Mouse (Mus musculus): ENCODE data around the gene Bag1. TPM values are rescaled to one million over a fixed set of nuclear protein-coding genes. Genes with fewer than 3 reads are reported as not detected.
A peak's percentile ranks its signal among the peaks of the same experiment; 100 is the strongest.

Bag1 gene
- 145 and 166 TPM in 2 replicates for polyA plus RNA-seq (2015; fragmentation: Nextera tagmentation; extraction: Ambion mirVana)

DNA sequence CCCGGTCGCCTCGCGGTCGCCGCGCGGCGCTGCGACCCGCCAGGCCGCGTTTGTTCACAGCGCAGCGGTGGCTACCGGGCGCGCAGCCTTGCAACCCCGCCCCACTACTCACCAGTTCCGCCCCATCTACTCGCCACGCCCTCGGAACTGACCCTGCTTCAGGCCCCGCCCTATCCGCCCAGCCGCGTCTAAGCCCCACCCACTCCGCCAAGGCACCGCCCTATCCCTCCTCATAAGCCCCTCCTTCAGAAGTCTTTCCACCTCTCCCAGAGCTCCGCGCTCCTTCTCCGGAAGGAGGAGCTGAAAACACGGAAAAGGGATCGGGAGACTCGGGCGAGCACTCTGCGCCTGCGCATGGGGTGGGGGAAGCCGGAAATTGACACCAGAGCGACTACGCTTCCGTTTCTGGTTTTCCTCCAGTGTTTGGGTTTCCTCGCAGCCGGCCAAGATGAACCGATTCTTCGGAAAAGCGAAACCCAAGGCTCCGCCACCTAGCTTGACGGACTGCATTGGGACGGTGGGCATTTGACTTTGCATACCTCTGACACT lies at the start of gene Bag1, which contains the start of gene Chmp5:
Gene Bag1 (minus strand): TSS at position 135 of the 549 bp plus-strand sequence.
Gene Chmp5 (plus strand): TSS at position 248 of the 549 bp plus-strand sequence.
- Histone ChIP-seq H3K9me3 (replicated peaks) (no peaks in the 10 kb centered on the region), H3K27ac (peak within 1 kb of the TSS; percentile 94), H3K4me1 (replicated peaks) (peaks cover 46% of the 10 kb centered on the region), H3K27me3 (no peaks in the 10 kb centered on the region), H3K36me3 (peaks cover 53% of the 10 kb centered on the region), H3K9ac (peak within 1 kb of the TSS; percentile 96), H3K4me2 (peak within 1 kb of the TSS; percentile 85), H3K4me3 (replicated peaks) (peak within 1 kb of the TSS; percentile 97)
- WGBS (ENCODE audit: insufficient replicate concordance): under 1% methylated on average over 36 of the region's 50 CpGs
- ATAC-seq (ENCODE audit: low read depth) (peak; percentile 94), DNase-seq (peak; percentile 99)

DNA sequence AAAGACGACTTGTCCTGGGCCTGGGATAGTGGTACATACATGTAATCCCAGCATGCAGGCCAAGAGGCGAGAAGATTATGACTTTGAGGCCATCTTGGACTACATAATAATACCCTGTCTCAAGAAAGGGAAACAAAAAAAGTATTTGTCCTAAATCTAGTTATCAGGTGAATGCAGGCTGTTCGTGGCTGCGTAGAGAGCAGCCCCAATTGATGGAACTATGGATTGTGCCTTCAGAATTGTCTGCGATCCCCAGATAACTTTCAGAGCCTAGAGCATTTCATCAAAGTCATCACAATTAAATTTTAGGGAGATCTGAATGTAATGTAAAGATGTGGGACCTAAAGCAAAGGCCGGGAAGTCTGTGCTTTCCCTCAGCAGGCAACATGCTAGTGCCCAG lies 48.2 kb upstream of the Bag1 start:
- peak; percentile 43 for ATAC-seq (ENCODE audit: low read depth)
- Histone ChIP-seq H3K27me3 (no peaks in the 10 kb centered on the region), H3K36me3 (peaks cover 96% of the 10 kb centered on the region), H3K4me1 (replicated peaks) (peaks cover 34% of the 10 kb centered on the region), H3K27ac (peak overlapping the region; percentile 8; the same call in 1 of the 2 replicates), H3K4me3 (replicated peaks) (no peak overlapping the region), H3K4me2 (no peak overlapping the region), H3K9me3 (replicated peaks) (no peaks in the 10 kb centered on the region), H3K9ac (no peak overlapping the region)
- 68% methylated on average over 6 of the region's 6 CpGs for WGBS (ENCODE audit: insufficient replicate concordance)
- DNase-seq: peak; percentile 11

DNA sequence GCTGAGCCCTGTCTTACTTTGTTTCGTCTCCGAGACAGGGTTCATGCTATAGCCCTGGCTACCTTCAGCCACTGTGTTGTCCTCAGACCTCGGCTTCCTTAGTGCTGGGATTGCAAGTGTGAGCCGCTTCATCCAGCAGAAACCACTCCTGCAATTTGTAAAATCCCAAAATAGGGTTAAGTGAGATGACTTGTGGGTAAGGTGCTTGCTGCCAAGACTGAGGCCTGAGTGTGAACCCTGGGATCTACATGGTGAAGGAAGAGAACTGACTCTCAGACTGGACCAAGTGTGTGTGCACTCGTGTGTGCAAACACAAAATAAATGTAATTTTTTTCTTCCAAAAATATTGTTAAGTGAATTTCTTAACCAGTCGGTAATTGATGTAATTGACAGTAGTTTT lies 41.5 kb upstream of the Bag1 start:
- H3K4me2 ChIP-seq: no peak overlapping the region
- WGBS (ENCODE audit: insufficient replicate concordance): 84% methylated on average over 6 of the region's 6 CpGs
- H3K4me3 ChIP-seq (replicated peaks): no peak overlapping the region
- H3K27ac ChIP-seq: no peak overlapping the region
- no peaks in the 10 kb centered on the region for H3K27me3 ChIP-seq
- DNase-seq: no peak
- H3K9me3 ChIP-seq (replicated peaks): no peaks in the 10 kb centered on the region
- ATAC-seq (ENCODE audit: low read depth): no peak
- no peak overlapping the region for H3K9ac ChIP-seq
- peaks cover 96% of the 10 kb centered on the region for H3K36me3 ChIP-seq
- no peaks in the 10 kb centered on the region for H3K4me1 ChIP-seq (replicated peaks)

DNA sequence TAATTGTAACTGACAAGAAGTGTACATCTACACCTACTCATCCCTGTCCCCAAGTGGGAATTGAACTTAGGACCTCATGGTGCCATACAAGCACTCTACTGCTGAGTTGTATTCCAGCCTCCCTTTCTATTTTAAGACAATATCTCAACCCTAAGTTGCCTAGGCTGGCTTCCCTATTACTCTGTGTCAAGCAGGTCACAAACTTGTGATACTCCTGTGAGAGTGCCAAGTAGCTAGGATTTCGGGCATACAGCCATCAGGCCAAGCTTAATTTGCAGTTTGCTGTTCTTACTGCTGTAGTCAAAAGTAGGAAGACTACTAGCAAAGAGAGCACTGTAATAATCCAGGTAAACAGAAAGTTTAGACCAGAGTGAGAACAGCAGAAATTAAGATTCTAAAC lies 35.6 kb upstream of the Bag1 start:
- no peak for ATAC-seq (ENCODE audit: low read depth)

DNA sequence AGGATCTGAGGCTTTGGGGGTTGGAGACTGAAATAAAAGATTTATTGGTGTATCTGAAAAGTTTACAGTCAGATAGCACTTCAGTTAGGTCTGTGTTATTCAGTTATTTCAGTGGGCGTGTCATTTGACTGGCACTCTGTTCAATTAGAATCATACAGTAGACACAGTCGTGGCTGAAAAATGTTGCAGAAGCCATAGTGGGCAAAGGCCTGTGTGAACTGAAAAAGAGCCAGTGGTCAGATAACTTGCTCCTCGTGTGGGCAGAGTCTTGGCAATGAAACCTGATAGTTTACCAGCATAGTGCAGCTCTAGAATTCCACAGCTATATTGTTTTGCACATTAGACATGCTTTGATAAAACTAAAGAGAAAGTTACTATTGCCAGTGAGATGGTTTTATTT lies 34.4 kb upstream of the Bag1 start:
- no peak overlapping the region for H3K9ac ChIP-seq
- ATAC-seq (ENCODE audit: low read depth): no peak
- H3K9me3 ChIP-seq (replicated peaks): no peaks in the 10 kb centered on the region
- peaks cover 7% of the 10 kb centered on the region; the same call in 1 of the 2 replicates for H3K4me1 ChIP-seq (replicated peaks)
- 60% methylated on average over 3 of the region's 3 CpGs for WGBS (ENCODE audit: insufficient replicate concordance)
- no peak overlapping the region for H3K27ac ChIP-seq
- peaks cover 93% of the 10 kb centered on the region for H3K36me3 ChIP-seq
- no peak overlapping the region for H3K4me2 ChIP-seq
- no peak for DNase-seq
- H3K27me3 ChIP-seq: no peaks in the 10 kb centered on the region
- H3K4me3 ChIP-seq (replicated peaks): no peak overlapping the region

More for the DNA sequence above, 35.6 kb upstream of the Bag1 start:
- Histone ChIP-seq H3K4me1 (replicated peaks) (peaks cover 7% of the 10 kb centered on the region; the same call in 1 of the 2 replicates), H3K36me3 (peaks cover 91% of the 10 kb centered on the region), H3K9ac (no peak overlapping the region), H3K4me2 (no peak overlapping the region), H3K4me3 (replicated peaks) (no peak overlapping the region), H3K27me3 (no peaks in the 10 kb centered on the region), H3K9me3 (replicated peaks) (no peaks in the 10 kb centered on the region), H3K27ac (no peak overlapping the region)
- no peak for DNase-seq
- WGBS (ENCODE audit: insufficient replicate concordance): 78% methylated on average over 1 of the region's 1 CpGs

DNA sequence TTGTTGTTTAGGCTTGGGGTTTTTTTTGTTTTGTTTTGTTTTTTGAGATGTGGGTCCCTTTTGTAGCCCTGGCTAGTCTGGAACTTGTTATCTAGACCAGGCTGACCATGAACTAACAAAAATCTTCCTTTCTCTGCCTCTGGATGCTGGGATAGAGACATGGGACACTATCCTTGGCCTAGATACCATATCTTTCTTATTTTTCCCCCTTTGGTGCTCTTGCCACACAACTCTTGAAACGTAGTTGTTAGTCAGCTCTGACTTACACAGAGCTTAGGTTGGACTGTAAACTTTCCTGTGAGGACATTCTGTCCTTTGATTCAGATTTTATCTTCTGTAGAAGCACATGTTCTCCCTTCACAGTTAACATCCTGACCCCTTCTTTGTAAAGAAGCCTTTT lies 31.3 kb upstream of the Bag1 start:
- Histone ChIP-seq H3K4me1 (replicated peaks) (peaks cover 27% of the 10 kb centered on the region), H3K4me2 (no peak overlapping the region), H3K9me3 (replicated peaks) (no peaks in the 10 kb centered on the region), H3K36me3 (peaks cover 89% of the 10 kb centered on the region), H3K27ac (no peak overlapping the region), H3K9ac (no peak overlapping the region), H3K4me3 (replicated peaks) (no peak overlapping the region), H3K27me3 (no peaks in the 10 kb centered on the region)
- ATAC-seq (ENCODE audit: low read depth) (no peak), DNase-seq (no peak)
- 93% methylated on average over 1 of the region's 1 CpGs for WGBS (ENCODE audit: insufficient replicate concordance)

DNA sequence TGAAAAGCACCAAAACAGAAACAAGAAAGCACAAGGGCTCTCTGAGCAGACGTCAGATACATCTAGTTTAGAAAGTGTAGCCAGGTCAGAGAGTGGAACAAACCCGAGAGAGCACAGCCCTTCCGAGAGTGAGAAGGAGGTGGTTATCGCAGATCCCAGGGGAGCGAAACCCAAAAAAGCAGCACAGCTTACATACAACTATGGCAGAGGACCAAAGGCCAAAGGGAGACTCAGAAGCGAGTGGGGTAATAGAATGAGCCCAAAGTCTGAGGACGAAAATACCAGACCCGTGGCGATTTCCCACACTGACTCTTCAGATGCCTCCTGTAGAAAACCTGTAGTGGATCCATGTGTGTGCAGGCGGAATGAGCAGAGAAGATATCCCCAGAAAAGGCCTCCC lies 28.6 kb upstream of the Bag1 start:
- no peak for DNase-seq
- Histone ChIP-seq H3K36me3 (peaks cover 79% of the 10 kb centered on the region), H3K9ac (no peak overlapping the region; the same call in 1 of the 2 replicates), H3K4me3 (replicated peaks) (no peak overlapping the region), H3K4me1 (replicated peaks) (peaks cover 47% of the 10 kb centered on the region), H3K4me2 (no peak overlapping the region), H3K27ac (no peak overlapping the region), H3K9me3 (replicated peaks) (no peaks in the 10 kb centered on the region), H3K27me3 (no peaks in the 10 kb centered on the region)
- WGBS (ENCODE audit: insufficient replicate concordance): 87% methylated on average over 10 of the region's 10 CpGs
- ATAC-seq (ENCODE audit: low read depth): no peak

DNA sequence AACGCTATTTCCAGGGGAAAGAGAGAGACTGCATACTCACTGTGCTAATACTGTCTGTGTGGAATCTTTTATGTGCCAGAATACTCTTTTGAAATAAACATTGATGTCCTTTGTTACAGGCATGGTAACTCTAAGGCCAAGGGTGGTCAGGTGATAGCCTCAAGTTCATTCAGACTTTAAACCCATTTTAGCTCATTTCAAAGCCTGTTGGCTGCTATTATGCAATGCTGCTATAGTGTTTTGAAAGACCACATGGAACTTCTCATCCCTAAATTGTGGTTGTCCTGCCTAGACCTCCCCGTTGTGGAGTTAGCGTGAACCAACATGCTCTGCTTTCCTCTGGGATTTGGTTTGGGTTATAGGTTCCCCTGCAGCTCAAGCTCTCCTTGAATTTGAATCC lies 27.6 kb upstream of the Bag1 start:
- no peak overlapping the region for H3K27ac ChIP-seq
- DNase-seq: no peak
- 79% methylated on average over 3 of the region's 3 CpGs for WGBS (ENCODE audit: insufficient replicate concordance)
- peaks cover 69% of the 10 kb centered on the region for H3K36me3 ChIP-seq
- no peaks in the 10 kb centered on the region for H3K9me3 ChIP-seq (replicated peaks)
- H3K4me1 ChIP-seq (replicated peaks): peaks cover 48% of the 10 kb centered on the region
- H3K4me3 ChIP-seq (replicated peaks): no peak overlapping the region
- no peaks in the 10 kb centered on the region for H3K27me3 ChIP-seq
- no peak overlapping the region for H3K4me2 ChIP-seq
- no peak for ATAC-seq (ENCODE audit: low read depth)
- no peak overlapping the region for H3K9ac ChIP-seq

DNA sequence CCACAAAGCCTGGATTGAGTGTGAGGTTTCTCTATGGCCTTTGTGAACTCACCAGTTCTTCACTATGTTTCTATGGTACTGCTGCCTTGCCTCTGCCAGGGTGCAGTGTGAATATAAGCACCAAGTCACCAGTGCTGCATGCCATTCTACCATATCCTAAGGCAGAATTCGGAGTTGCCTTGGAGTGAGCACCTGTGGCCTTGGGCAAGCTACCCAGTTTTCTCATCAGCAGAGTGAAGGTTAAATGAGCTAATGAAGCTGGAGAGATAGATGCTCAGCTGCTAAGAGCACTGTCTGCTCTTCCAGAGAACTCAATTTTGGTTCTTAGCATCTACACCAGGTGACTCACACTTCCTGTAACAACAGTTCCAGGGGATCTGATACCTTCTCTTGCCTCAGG lies 25.9 kb upstream of the Bag1 start:
- no peak overlapping the region for H3K27ac ChIP-seq
- 80% methylated on average over 1 of the region's 1 CpGs for WGBS (ENCODE audit: insufficient replicate concordance)
- H3K4me3 ChIP-seq (replicated peaks): no peak overlapping the region
- peaks cover 54% of the 10 kb centered on the region for H3K36me3 ChIP-seq
- peak overlapping the region; percentile 3; the same call in 1 of the 2 replicates for H3K9ac ChIP-seq
- no peak overlapping the region for H3K4me2 ChIP-seq
- H3K9me3 ChIP-seq (replicated peaks): no peaks in the 10 kb centered on the region
- DNase-seq (no peak), ATAC-seq (ENCODE audit: low read depth) (no peak)
- no peaks in the 10 kb centered on the region for H3K27me3 ChIP-seq
- peaks cover 60% of the 10 kb centered on the region for H3K4me1 ChIP-seq (replicated peaks)

DNA sequence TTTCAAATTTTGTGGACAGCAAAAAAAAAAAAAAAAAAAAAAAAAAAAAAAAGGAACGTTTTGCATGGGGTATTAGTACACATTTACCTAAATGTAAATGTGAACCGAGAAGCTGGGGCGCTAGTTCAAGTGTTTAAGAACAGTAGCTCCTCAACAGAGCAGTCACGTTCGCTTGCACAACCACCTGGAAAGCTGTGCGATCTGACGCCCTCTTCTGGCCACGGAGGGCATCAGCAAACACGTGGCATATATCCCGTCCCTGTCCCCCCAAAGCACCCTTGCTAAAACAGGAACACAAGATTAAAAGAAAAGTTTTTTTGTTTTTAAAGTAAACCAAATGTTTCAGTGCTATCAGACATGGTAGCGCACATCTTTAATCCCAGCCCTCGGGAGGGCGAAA lies 23.6 kb upstream of the Bag1 start:
- no peaks in the 10 kb centered on the region for H3K27me3 ChIP-seq
- peak overlapping the region; percentile 91 for H3K27ac ChIP-seq
- peak overlapping the region; percentile 97 for H3K4me3 ChIP-seq (replicated peaks)
- ATAC-seq (ENCODE audit: low read depth) (no peak), DNase-seq (peak; percentile 57)
- H3K4me2 ChIP-seq: peak overlapping the region; percentile 85
- H3K9ac ChIP-seq: peak overlapping the region; percentile 91
- WGBS (ENCODE audit: insufficient replicate concordance): 17% methylated on average over 13 of the region's 13 CpGs
- H3K9me3 ChIP-seq (replicated peaks): no peaks in the 10 kb centered on the region
- peaks cover 37% of the 10 kb centered on the region for H3K36me3 ChIP-seq
- H3K4me1 ChIP-seq (replicated peaks): peaks cover 56% of the 10 kb centered on the region

DNA sequence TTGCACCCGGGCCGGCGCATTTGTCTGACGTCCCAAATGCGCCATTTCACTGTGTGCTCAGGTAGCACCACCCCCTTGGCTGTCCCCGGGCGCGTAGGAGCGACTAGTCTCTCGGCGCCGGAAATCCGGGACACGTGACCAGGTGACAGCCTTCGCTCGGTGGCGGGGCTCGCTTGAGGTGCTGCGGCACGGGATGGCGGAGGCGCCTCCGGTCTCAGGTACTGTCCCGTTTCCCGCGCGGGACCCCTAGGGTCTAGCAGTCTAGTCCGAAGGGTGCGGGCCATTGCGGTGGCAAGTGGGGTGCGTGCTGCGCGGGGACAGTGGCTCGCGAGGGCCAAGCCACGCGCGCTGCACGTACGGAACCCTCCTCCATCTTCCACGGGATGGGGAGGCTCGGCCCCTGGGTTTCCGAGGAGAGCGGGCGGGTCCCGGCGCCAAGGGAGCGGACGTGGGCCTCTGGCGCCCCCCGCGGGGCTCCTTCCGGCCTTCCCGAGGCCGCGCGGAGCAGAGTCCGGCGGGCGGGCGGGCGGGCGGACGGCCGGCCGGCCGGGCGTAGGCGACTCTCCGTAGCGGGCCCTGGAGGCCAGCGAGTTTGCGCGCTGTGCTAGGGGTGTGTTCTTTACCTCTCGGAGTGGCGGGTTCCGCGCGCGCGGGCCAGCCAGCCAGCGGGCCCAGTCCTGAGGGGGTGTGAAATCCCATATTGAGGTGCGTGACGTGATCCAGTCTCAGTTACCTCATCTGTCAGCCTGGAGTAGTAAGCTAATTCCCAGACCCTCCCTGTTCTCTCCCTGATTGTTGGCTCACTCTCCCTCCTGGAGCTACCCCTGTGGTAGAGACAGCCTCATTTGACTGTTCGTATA lies 23.0 kb upstream of the Bag1 start, which contains the start of gene Nfx1:
Gene Nfx1 (plus strand): TSS at position 65 of the 860 bp plus-strand sequence.
- Histone ChIP-seq H3K4me2 (peak within 1 kb of the TSS; percentile 85), H3K9me3 (replicated peaks) (no peaks in the 10 kb centered on the region), H3K4me1 (replicated peaks) (peaks cover 51% of the 10 kb centered on the region), H3K9ac (peak within 1 kb of the TSS; percentile 91), H3K4me3 (replicated peaks) (peak within 1 kb of the TSS; percentile 97), H3K27ac (peak within 1 kb of the TSS; percentile 91), H3K27me3 (no peaks in the 10 kb centered on the region), H3K36me3 (peaks cover 36% of the 10 kb centered on the region)
- DNase-seq: peak; percentile 92
- peak; percentile 93 for ATAC-seq (ENCODE audit: low read depth)
- under 1% methylated on average over 85 of the region's 85 CpGs for WGBS (ENCODE audit: insufficient replicate concordance)
